Mouse (Mus musculus): ENCODE data around the gene Ndufb7. TPM values are rescaled to one million over a fixed set of nuclear protein-coding genes. Genes with fewer than 3 reads are reported as not detected.

Gene Ndufb7
- 242 TPM for polyA plus RNA-seq (2017; shearing (Covaris generic))

DNA sequence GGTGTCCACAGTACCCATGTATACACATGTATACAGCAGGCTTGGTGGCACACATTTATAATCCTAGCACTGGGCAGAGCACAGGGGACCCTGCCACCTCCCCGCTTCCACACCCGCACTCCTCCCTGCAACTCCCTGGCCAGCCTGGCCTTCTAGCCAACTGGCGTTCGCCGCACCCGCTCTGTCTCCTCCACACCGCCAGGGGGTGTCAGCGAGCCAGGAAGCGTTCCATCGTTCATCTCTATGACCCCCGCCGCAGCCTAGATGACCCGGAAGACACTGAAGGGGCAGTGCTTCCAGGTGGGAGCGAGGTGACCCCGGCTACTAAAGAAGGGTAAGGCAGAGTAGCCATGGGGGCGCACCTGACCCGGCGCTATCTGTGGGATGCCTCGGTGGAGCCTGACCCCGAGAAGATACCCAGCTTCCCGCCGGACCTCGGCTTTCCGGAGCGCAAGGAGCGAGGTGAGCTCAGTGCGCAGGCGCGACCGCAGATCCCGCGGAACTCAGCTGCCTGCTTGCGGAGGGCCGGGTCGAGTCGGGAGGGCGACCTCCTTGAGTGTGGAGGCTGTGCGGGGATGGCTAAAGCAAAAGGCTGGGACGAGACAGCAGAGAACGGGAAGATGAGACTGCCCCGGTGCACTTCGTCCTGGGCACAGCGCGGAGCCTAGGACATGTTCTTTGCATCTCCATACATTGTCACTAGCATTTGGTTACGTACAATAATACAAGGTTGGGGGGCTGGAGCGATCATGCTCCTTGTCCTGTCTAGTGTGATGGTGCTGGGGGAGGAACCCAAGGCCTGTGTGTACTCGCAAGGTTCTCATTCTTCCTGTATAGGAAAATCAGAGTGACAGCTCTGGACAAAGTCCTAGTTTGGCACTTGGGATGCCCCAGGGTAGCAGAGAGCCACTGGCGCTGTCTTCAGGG, at the start of gene Ndufb7:
Gene Ndufb7 (plus strand): TSS at position 203 of the 927 bp plus-strand sequence.

DNA sequence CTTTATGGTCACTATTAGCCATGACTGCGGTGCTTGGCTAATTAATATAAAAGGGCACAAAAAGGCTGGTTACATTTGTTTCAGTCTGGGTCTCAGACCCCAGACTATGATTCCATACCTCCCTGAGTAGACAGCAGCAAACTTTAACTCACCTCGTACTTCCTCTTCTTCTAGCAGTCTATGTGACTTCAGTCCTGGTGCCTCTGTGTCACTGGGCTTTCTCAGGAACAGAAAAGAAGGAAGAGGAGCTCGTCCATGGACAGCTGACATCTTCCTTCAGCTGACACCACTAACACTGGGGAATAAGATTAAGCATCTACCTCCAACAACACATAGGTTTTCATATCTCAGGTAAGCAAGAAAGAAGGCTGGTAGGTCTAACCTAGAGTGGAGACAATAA, 30.7 kb upstream of the Ndufb7 start, which contains the start of gene Olfr370:
Gene Olfr370 (plus strand): TSS at position 45 of the 400 bp plus-strand sequence.

DNA sequence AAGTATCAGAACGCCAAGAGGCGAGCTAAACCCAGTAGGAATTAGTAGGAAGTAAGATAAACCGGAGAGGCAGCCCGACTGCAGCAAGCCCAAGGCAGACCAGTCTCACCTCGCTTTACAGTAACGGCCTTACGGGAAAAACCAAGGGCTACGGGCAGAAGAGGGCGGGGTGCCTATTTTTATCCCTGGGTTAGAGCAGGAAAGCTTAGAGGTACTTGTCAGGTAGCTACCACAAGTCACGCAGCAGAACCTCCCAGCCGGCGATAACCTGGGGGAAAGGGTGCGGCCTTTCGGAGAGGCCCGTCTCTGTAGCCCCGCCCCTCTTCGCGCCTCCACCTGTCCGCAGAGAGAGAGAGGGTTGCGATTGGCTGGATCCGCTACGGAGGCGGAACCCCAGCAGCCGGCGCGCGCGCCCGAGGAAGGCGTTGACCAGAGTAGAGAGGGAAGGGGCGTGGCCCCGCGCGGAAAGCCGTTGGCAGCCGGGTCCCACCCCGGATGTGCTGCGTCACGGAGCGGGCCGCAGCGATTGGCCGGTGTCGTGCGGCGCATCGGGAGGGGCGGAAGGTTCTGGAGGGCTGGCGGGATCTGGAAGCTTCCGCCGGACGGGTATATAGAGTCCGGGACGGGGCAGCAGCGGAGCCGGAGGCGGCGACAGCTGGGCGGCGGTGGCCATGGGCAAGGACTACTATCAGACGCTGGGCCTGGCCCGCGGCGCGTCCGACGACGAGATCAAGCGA, 41.4 kb downstream of the Ndufb7 start, which contains the start of the genes Tecr and Dnajb1:
Gene Tecr (minus strand): TSS at position 311 of the 737 bp plus-strand sequence.
Gene Dnajb1 (plus strand): TSS at position 533 of the 737 bp plus-strand sequence.

Other genes starting within 250 kb of the Ndufb7 start
- 15.3 TPM for gene Elmod2, start 234.2 kb upstream of the Ndufb7 start, polyA plus RNA-seq (2017; shearing (Covaris generic))
- gene Mgat4d, start 218.2 kb upstream of the Ndufb7 start, polyA plus RNA-seq (2017; shearing (Covaris generic)), result not detected
- gene Clgn, start 176.8 kb upstream of the Ndufb7 start, polyA plus RNA-seq (2017; shearing (Covaris generic)), result 0.18 TPM
- gene Scoc, start 108.3 kb upstream of the Ndufb7 start, polyA plus RNA-seq (2017; shearing (Covaris generic)), result 25.8 TPM
- gene Olfr370, start 30.9 kb upstream of the Ndufb7 start, polyA plus RNA-seq (2017; shearing (Covaris generic)), result not detected
- gene Tecr, start 41.3 kb downstream of the Ndufb7 start, polyA plus RNA-seq (2017; shearing (Covaris generic)), result 513 TPM
- gene Dnajb1, start 41.5 kb downstream of the Ndufb7 start, polyA plus RNA-seq (2017; shearing (Covaris generic)), result 114 TPM
- 74.0 TPM for gene Gipc1, start 86.0 kb downstream of the Ndufb7 start, polyA plus RNA-seq (2017; shearing (Covaris generic))
- 0.39 TPM for gene Ptger1, start 100.0 kb downstream of the Ndufb7 start, polyA plus RNA-seq (2017; shearing (Covaris generic))
- 20.7 TPM for gene Pkn1, start 132.5 kb downstream of the Ndufb7 start, polyA plus RNA-seq (2017; shearing (Covaris generic))
- 201 TPM for gene Ddx39, start 148.5 kb downstream of the Ndufb7 start, polyA plus RNA-seq (2017; shearing (Covaris generic))
- 568 TPM for gene Adgre5, start 174.7 kb downstream of the Ndufb7 start, polyA plus RNA-seq (2017; shearing (Covaris generic))